Mouse (Mus musculus): ENCODE data around the gene Nup107.

The Nup107 gene

DNA sequence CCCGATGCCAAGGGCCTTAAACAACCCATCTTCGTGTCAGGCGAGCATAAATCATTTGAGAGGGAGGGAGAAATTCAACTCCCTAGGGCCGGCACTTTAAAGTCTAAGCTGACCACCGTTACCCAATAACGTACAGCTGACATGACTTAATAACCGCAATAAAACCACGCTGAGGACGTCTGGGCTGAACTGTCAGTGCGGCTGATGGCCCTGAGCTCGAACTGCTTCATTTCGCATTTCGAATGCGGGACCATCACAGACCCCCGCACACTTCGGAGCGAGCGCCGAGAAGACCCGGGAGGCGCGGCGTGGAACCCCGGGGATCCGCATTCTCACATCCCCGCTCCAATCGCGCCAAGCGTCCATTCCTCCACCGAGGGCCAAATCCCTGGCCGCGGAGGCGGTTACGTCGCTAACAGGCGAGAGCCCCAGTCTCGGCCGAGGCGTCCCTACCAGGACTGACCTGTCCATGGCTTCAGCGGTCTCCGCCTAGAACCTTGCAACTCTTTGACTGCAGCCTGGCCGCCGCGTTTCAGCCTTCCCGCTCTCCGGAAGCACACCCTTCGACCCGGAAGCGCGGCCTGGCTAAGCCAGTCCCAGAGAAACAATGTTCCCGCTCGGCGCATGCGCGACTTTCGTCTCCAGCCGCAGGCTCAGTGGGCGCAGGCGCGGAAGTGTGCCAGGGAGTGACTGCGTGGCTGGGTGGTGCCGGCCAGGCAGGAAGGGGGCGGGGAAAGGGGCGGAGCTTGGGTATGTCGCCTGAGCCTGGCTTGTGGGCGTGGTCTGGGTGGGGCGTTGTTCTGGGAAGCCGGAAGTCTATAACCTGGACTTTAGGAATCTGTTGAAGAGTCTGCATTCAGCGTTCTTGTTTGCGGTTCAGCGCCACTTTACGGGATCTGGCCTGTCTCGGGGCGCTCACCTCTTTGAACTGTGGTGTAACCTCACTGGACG, at the start of gene Nup107:
Gene Nup107 (minus strand): TSS at position 565 of the 951 bp plus-strand sequence.
- DNase-seq = peak; percentile 100

DNA sequence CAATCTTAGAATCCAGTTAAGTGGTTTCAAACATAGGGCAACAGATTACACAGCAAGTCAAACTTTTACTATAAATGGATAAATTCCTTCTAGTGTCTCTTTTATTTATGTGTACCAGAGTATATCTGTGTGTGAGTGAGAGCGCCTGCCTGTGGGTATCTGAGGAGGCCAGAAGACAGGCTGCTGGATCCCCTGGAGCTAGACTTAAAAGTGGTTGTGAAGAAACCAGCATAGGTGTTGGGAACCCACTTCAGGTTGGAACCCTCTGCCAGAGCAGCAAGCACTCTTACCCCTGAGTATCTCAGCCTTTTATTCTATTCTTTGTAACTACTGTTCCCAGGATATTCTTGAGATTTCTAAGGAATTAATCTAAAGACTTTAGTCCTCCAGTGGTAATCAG, 49.3 kb upstream of the Nup107 start:
- no peak for DNase-seq

DNA sequence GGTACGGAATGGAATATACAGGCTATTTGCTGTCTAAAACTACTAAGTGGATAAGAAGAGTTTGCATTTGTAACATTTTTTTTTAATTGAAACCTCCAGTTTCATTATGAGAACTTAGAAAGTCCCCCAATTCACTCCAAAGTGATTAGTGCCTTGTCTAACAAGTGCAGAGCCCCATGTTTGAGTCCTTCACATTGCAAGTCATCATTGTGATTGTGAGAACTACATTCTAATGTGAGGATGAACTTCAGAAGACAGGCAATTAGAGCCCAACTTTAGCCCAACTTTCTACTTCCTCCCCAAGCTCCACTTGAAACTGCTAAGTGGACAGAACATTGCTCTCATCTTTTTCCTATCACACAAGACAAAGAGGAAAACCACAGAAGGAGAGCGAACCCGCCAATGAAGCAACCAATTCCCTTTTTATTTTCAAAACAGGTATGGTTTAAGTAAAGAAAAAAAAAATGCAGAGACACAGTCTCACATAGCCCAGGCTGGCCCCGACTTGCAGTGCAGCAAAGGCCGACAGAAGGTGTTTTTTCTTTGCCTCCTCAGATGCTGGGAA, 48.0 kb upstream of the Nup107 start:
- DNase-seq = no peak

DNA sequence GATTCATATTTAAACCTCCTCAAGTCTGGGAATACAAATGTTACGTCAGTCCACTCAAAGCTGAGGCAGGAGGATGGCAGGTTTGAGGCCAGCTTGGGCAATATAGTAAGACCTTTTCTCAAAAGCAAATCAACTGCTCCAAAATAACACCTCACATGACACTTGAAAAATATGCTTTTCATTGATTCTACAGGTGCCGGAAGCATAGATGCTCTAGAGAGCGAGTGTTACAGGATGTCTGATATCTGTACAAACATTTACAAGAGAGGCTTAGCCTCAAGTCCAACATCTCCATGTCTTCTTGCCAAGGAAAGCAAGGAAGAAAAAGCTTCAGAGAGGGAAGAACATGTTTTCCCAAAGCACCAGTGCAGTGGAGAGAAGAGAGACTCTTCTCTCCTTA, 47.2 kb upstream of the Nup107 start:
- no peak for DNase-seq

DNA sequence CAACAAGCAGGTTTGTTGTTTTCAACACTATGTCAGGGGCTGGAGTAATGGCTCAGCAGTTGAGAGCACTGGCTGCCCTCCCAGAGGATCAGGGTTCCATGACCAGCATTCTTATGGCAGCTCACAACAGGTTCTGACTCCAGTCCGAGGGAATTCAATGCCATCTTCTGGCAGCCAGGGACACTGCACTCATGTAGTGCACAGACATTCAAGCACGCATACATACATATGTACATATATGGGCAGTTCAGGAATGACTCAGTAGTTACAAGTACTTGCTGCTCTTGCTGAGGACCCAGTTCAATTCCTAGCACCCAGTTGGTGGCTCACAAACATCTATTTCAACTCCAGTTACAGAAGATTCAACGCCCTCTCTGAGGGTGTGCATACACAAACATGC, 46.4 kb upstream of the Nup107 start:
- DNase-seq = no peak

DNA sequence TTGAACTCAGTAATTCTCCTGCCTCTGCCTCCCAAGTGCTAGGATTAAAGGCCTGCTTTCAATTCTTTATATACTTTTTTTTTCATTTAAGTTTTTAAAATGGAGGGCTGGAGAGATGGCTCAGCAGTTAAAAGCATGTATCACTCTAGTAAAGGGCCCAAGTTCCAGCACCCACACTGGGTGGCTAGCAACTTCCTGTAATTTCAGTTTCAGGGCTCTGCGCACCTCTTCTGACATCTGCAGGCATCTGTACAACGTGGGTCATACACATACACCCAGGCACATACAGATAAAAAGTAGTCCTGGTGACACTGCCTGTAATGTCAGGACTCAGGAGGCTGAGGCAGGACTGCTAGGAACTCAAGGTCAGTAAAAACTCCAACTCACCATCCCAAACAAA, 43.8 kb upstream of the Nup107 start:
- no peak for DNase-seq

DNA sequence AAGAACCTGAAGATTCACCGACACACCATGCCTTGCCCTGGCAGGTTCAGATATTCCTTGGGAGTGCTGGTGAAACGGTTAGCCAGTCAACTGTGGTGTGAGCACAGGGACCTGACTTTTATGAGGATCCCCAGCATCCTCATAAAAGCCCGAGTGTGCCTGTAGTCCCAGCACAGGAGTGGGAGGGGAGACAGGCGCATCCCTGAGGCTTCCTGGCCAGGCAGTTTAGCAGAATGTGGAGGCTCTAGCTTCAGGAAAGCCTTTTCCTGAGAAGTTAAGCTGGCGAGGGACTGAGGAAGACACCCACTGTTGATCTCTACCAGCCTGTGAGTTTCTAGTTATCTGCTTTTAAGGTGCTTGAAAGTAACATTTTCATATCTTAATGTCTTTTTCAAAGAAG, 42.9 kb upstream of the Nup107 start:
- no peak for DNase-seq

DNA sequence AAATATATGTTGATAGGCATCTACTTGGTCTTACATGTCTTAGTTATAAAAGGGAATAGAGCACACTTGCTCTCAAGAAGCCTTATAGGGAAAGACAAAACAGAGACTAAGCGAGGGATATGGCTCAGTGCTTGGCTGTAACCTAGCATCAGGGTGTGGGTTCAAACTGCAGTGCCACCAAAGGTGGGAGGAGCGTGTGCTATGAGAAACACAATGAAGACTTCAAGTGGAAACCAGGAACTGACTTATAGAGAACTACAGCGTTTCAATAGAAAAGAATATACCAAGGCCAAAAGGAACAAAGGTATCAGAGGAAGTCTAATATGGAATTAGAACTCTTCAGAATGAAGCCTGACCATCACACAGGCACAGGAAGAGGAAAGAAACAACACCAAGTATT, 38.3 kb upstream of the Nup107 start:
- no peak for DNase-seq

DNA sequence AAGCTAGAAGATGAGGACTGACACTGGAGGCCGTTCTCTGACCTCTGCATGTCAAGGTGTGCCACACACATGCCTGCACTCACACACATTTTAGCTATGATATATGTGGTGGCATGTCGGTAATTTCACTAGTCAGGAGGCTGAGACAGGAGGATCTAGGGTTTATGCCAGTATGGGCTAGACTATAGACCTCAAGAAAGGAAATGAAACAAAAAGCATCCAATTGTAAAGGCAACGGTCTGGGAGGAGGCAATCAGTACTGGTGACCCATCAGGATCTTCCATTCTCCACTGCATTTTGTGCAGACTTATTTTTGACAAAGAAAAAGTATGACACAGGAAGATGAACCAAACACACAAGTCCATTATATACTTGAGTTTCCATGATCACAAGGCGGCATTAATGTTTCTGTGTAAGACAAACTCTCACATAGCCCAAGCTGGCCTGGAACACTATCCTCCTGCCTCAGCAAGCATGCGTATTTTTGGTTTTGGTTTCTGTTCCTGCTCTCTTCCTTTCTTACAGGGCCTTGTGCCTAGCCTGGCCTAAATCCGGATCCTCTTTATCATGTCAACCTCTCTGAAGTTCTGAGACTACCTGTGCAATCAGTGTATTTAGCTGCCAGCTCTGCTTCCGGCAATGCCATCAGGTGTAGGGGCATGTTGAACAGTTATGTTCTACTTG, 37.1 kb upstream of the Nup107 start:
- no peak for DNase-seq

DNA sequence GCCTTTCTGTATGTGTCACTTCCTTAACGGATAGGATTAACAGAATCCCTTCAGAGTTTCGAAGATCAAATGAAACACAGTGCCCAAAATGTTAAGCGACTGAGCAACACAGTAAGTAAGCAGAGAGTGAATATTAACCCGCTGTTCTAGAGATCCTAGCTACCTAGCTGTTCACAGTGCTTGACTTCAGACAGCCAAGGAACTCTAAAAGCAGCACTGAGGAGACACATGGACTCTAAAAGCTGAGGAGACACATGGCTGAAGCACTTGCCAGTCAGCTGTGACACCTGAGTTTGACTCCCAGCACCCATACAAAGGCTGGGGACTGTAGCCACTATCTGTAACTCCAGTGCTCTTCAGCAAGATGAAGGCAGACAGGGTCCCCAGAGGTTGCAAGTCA, 36.5 kb upstream of the Nup107 start:
- DNase-seq = no peak

DNA sequence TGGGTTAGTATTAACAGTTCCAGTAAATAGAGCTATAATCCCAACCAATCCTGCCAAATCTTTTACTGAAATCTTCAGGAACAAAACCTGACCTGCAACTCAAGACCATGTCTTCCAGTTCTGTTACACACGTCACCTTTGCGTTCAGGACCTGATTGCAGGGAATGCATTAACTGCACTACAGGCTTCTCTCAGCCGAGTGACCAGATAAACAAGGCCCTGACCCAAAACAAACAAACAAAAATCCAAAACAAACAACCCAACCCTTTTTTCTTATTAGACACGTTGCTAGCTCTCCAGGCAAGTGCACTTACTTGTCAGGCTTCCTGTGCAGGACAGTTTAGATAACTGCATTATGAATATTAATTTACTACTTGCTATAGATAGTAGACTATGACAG, 36.0 kb upstream of the Nup107 start:
- no peak for DNase-seq

DNA sequence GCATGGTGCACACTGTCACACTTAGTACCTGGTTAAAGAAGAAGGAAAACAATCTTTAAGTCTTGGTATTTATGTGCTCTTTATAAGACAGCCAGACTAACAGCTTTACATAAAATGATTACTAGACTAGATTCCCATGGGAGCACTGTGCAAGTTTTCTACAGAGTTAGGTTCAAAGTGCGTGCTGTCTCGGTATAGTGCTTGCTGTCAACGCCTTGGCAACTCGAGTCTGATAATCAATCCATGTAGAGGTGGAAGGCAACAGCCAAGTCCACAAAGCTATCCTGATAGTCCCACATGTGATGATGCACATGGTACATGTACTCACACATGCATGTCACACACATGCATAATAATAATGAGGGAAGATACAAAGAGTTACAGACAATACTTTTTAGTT, 32.1 kb upstream of the Nup107 start:
- DNase-seq = no peak

DNA sequence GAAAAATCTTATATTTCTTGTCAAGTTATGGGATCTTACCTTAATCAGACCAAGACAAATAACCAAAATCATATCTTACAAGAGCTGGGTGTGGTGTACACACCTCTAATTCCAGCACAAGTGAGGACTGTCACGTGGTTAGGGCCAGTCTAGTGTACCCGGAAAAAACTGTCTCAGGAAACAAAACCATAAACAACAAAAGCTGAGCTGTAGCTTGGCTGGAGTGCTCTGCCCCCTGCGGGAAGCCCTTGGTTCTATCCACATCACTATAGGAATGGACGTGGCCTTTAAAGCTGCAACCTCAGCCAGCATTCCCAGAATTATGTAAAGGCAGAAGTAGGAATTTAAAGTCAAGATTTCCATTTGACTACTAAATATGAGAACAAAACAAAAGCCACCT, 31.6 kb upstream of the Nup107 start:
- no peak for DNase-seq

DNA sequence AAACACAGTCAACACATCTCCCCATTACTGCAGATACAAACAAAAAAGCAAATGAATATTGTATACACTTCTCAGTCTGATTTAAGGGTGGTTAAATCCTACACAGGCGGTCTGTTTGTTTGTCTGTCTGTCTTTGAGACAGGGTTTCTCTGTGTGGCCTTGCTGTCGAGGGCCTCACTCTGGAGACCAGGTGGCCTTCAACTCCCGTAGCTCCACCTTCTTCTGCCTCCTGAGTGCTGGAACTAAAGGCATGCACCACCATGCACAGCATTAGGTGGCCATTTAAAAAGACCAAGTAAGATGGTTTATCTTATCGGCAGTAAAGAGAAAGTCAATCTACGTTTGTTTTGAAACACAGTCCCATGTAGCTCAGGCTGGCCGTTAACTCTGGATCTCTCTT, 30.8 kb upstream of the Nup107 start:
- DNase-seq = no peak

DNA sequence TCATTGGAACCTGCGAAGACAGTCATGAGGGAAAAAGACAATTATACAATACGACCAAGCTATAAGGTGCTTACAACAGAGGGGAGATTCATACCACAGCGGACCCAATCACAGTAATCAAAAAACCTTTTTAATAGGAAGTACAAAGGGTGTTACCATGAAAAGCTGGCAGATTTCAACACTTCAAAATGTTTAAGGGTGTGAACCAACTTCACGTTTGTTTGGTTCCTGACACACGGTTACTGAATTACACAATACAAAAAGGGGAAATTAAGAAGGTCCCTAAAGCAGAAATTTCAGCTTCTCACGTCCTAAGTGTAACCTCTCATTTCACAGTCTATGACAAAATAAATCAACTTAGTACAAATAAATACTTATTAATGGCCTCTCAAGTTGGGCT, 26.1 kb upstream of the Nup107 start:
- DNase-seq = no peak

DNA sequence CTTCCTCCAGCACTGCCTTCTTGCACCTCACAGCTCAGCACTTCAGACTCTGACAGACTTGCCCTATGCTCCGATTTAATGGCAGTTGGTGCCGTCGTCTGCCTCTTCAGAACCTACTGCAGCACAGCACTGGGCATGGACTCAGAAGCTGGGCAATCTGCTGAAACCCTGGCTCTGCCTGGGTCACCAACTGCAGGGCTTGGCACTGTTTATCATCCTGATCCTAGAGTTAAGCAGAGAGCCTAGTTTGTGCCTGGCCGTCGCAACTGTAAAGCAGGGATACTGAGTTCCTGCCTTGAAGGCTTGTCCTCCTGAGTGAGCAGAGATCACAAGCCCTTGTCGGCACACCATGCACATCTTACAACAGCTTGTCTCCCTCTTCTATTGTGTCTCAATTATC, 24.2 kb upstream of the Nup107 start:
- DNase-seq = no peak

DNA sequence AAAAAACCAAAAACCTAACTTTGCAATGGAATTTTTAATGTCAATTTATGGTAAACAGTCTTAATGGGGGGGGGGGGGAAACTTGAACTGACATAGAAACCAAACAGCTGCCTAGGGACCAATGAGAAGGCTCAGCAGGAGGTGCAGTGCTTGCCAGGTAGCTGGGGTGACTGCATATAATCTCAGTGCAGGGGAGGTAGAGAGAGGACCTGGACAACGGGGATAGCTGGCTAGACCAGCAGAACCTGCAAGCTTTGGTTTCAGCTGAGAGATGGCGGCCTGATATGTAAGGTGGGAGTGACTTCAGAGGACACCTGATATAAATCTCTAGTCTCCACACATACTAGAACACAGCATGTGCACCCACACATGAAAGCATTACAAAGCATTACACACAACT, 20.0 kb upstream of the Nup107 start:
- no peak for DNase-seq

DNA sequence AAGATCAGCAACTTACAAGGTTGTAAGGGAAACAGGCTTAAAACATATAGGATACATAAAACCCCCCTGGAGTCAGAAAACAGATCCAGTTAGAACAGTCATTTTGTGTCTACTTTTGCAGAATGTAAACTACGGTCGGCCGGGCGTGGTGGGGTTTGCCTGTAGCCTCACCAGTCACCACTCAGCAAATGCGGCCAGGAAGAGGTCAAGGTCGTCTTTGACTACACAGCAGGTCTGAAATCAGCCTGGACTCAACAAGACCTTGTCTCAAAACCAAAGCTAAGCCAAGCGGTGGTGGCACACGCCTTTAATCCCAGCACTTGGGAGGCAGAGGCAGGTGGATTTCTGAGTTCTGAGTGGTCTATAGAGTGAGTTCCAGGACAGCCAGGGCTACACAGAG, 19.1 kb upstream of the Nup107 start:
- DNase-seq = no peak

DNA sequence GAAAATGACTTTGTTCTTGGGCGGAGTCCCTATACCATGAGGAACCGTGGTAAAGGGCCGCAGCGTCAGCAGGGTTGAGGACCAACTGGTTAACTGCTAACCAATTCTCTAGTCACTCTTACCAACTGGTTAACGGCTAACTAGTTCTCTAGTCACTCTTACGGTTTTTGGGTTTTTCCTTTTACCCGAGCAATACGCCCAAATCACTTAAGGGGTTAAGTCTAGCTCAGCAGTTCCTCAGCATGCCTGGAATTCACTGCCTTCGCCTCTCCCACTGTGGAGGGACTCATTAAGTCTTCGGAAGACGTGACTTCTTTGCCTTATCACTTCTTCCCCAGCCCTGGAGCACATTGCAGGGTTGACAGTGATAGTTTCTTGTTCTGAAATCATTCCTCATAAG, 18.0 kb upstream of the Nup107 start:
- DNase-seq = no peak

DNA sequence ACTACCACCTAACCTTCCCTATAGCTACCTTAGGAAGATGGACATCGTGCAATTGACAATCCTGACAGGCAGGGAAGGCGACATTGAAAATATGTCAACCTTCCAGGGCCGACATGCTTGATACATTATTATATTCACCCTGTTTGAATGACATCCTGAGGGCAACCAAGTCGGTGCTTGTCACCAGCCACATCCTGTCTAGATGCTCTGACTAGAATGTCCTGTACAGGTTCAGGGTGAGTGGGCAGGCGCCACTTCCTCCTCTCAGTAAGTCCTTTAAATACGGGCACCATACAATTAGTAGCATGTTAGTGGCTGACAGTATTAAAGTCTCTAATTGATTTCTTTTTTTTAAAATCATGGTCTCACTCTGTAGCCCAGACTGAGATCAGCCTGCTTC, 15.6 kb upstream of the Nup107 start:
- DNase-seq = no peak

DNA sequence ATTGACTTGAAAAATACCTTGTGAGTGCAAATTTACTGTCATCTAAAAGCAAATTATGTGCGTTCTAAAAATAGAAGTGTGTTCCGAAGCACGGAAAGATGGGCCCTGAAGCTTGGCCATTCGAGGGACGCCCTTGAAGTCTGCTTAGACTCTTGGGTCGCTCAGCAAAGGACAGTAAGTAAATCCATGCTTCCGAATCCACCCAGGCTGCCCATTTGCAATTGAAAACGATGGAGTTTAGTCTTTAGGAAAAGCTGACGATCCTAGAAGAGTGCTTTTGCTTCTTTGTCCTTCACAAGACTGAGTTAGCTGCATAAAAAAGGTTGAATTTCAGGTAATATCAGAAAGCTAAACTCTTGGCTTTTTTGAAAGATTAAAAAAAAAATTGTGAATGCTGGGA, 13.4 kb upstream of the Nup107 start:
- DNase-seq = no peak

DNA sequence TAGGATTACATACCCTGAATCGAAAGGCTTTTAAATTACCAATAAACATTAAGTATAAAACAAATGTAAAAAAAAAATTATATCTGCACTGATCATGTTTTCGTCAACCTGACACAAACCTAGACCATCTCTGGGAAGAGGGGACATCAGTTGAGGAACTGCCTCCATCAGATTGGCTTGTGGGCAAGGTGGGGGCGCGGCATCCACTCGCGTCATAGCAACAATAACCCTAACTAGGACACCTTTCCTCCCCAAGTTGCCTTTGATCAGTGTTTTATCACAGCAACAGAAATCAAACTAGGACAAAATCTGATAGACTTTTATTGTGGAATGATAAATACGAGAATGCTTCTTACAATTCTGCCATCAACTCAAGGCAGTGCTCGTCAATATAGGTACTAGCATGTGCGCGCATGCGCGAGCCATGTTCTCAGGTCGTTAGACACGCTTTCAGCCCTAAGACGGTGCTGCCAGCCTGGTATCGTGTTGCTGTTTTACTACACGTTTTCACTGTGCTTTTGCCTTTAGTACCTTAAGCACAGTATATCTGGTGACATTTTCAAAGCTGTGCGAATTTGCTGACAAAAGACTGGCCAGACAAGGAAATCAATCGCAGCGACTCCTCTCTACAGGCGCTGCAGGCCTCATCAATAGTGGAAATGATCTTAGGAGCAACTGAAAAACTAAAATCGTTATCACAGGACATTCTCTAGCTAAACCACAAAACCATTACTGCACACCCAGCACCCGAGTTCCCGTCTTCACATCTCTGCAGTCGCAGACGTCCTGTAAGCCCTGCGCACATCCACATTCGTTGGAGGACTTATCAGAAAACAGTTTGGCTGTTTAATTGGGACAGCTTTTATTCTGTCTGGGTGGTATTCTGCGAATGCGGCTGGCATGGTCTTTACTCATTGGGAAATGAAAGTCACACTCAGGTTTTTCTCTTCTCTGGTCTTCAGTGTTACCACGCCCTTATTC, 11.7 kb upstream of the Nup107 start:
- no peak for DNase-seq

DNA sequence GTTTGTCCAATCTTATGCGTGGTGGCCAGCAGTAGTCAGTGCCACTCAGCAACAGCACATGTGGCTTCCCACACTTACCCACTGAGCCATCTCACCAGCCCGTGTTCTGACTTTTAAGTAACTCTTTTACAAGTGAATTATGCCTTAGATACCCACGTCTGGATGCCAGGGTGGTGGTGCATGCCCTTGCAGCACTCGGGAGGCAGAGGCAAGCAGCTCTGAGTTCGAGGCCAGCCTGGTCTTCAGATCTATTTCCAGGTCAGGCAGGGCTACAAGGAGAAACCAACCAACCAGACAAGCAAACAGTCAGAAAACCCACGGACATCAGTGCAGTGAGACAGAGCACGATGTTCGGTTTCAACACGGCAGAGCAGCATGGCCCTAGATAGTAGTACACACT, 9.4 kb upstream of the Nup107 start:
- no peak for DNase-seq

Data from cerebellum, adult 8-10 months (tissue).